Mouse (Mus musculus): ENCODE measurements around the gene Phgdh. TPM values are rescaled to one million over a fixed set of nuclear protein-coding genes. Genes with fewer than 3 reads are reported as not detected.
A peak's percentile ranks its signal among the peaks of the same experiment; 100 is the strongest.

Phgdh gene
- polyA plus RNA-seq, 1 experiment from 2014 or later: 494 TPM

DNA sequence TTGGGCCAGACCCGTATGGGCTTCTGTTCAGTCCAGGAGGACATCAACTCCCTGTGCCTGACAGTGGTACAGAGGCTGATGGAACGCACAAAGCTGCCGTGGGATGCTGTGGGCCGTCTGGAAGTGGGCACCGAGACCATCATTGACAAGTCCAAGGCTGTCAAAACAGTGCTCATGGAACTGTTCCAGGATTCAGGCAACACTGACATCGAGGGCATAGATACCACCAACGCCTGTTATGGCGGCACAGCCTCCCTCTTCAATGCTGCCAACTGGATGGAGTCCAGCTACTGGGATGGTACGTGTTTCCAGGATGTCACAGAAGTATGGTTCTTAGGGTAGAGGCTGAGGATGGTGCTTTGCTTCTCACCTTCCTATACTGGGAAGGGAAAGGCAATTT is 48.7 kb downstream of the Phgdh start:
- Histone ChIP-seq H3K27ac (ENCODE audit: low read depth, low read length) (no peak overlapping the region), H3K4me1 (ENCODE audit: control insufficient read depth, insufficient read depth, low read length) (no peaks in the 10 kb centered on the region), H3K9me3 (ENCODE audit: control insufficient read depth, low read length) (no peaks in the 10 kb centered on the region), H3K4me2 (replicated peaks; ENCODE audit: low read depth, low read length) (no peak overlapping the region), H3K36me3 (ENCODE audit: control insufficient read depth, insufficient read depth, low read length) (no peaks in the 10 kb centered on the region), H3K27me3 (ENCODE audit: control insufficient read depth, insufficient read depth, low read length) (no peaks in the 10 kb centered on the region), H3K4me3 (ENCODE audit: low read length) (no peak overlapping the region), H3K9ac (ENCODE audit: low read depth, low read length) (no peak overlapping the region)
- WGBS: 91% methylated on average over 9 of the region's 9 CpGs
- no peak for ATAC-seq (ENCODE audit: low FRiP score, low TSS enrichment)

GRCm38 (mm10) chr3:98283205-98283604 is 56.6 kb downstream of the Phgdh start:
- Histone ChIP-seq H3K4me2 (replicated peaks; ENCODE audit: low read depth, low read length) (no peak overlapping the region), H3K9me3 (ENCODE audit: control insufficient read depth, low read length) (no peaks in the 10 kb centered on the region), H3K4me3 (ENCODE audit: low read length) (no peak overlapping the region), H3K27me3 (ENCODE audit: control insufficient read depth, insufficient read depth, low read length) (no peaks in the 10 kb centered on the region), H3K4me1 (ENCODE audit: control insufficient read depth, insufficient read depth, low read length) (peaks cover 10% of the 10 kb centered on the region), H3K27ac (ENCODE audit: low read depth, low read length) (no peak overlapping the region), H3K9ac (ENCODE audit: low read depth, low read length) (no peak overlapping the region), H3K36me3 (ENCODE audit: control insufficient read depth, insufficient read depth, low read length) (no peaks in the 10 kb centered on the region)
- no peak for ATAC-seq (ENCODE audit: low FRiP score, low TSS enrichment)
- WGBS: 91% methylated on average over 5 of the region's 5 CpGs

DNA sequence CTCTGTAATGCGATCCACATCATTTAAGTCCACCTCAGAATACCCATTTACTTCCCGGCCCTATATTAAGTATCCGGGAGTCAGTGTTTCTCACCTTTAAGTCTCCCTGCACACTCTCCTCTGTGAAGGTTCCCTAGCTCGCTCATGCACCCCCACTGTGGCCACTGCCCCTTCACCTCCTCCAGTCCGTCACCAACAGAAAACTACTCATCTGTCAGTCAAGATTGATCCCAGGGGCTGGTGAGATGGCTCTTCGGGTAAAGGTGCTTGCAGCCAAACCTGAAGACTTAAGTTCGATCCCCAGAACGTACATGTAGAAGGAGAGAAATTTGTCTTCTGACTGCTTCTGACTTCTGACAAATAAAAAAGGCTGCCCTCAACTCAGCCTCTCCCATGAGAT is 57.4 kb downstream of the Phgdh start:
- H3K4me3 ChIP-seq (ENCODE audit: low read length): no peak overlapping the region
- H3K9me3 ChIP-seq (ENCODE audit: control insufficient read depth, low read length): no peaks in the 10 kb centered on the region
- peaks cover 10% of the 10 kb centered on the region for H3K4me1 ChIP-seq (ENCODE audit: control insufficient read depth, insufficient read depth, low read length)
- no peaks in the 10 kb centered on the region for H3K36me3 ChIP-seq (ENCODE audit: control insufficient read depth, insufficient read depth, low read length)
- no peaks in the 10 kb centered on the region for H3K27me3 ChIP-seq (ENCODE audit: control insufficient read depth, insufficient read depth, low read length)
- 93% methylated on average over 8 of the region's 8 CpGs for WGBS
- no peak overlapping the region for H3K9ac ChIP-seq (ENCODE audit: low read depth, low read length)
- no peak overlapping the region for H3K27ac ChIP-seq (ENCODE audit: low read depth, low read length)
- no peak overlapping the region for H3K4me2 ChIP-seq (replicated peaks; ENCODE audit: low read depth, low read length)
- ATAC-seq (ENCODE audit: low FRiP score, low TSS enrichment): no peak

GRCm38 (mm10) chr3:98280933-98281678 is 58.7 kb downstream of the Phgdh start:
- H3K36me3 ChIP-seq (ENCODE audit: control insufficient read depth, insufficient read depth, low read length): no peaks in the 10 kb centered on the region
- H3K4me2 ChIP-seq (replicated peaks; ENCODE audit: low read depth, low read length): no peak overlapping the region; the same call in 1 of the 2 replicates
- H3K27me3 ChIP-seq (ENCODE audit: control insufficient read depth, insufficient read depth, low read length): no peaks in the 10 kb centered on the region
- H3K27ac ChIP-seq (ENCODE audit: low read depth, low read length): no peak overlapping the region
- peaks cover 10% of the 10 kb centered on the region for H3K4me1 ChIP-seq (ENCODE audit: control insufficient read depth, insufficient read depth, low read length)
- WGBS: 37% methylated on average over 12 of the region's 12 CpGs
- no peak overlapping the region for H3K9ac ChIP-seq (ENCODE audit: low read depth, low read length)
- ATAC-seq (ENCODE audit: low FRiP score, low TSS enrichment): peak; percentile 79
- H3K4me3 ChIP-seq (ENCODE audit: low read length): no peak overlapping the region
- no peaks in the 10 kb centered on the region for H3K9me3 ChIP-seq (ENCODE audit: control insufficient read depth, low read length)

GRCm38 (mm10) chr3:98280204-98280932 is 59.4 kb downstream of the Phgdh start, which contains the start of gene Hmgcs2:
Hmgcs2 (plus strand) TSS chr3:98280435.
- no peaks in the 10 kb centered on the region for H3K27me3 ChIP-seq (ENCODE audit: control insufficient read depth, insufficient read depth, low read length)
- H3K4me3 ChIP-seq (ENCODE audit: low read length): no peak within 1 kb of the TSS
- peaks cover 10% of the 10 kb centered on the region for H3K4me1 ChIP-seq (ENCODE audit: control insufficient read depth, insufficient read depth, low read length)
- H3K4me2 ChIP-seq (replicated peaks; ENCODE audit: low read depth, low read length): no peak within 1 kb of the TSS; the same call in 1 of the 2 replicates
- H3K27ac ChIP-seq (ENCODE audit: low read depth, low read length): no peak within 1 kb of the TSS
- 66% methylated on average over 14 of the region's 14 CpGs for WGBS
- ATAC-seq (ENCODE audit: low FRiP score, low TSS enrichment): peak; percentile 58
- no peaks in the 10 kb centered on the region for H3K9me3 ChIP-seq (ENCODE audit: control insufficient read depth, low read length)
- H3K9ac ChIP-seq (ENCODE audit: low read depth, low read length): no peak within 1 kb of the TSS
- no peaks in the 10 kb centered on the region for H3K36me3 ChIP-seq (ENCODE audit: control insufficient read depth, insufficient read depth, low read length)

GRCm38 (mm10) chr3:98279682-98280081 is 60.1 kb downstream of the Phgdh start:
- ATAC-seq (ENCODE audit: low FRiP score, low TSS enrichment): no peak
- H3K36me3 ChIP-seq (ENCODE audit: control insufficient read depth, insufficient read depth, low read length): no peaks in the 10 kb centered on the region
- 38% methylated on average over 4 of the region's 4 CpGs for WGBS
- H3K27ac ChIP-seq (ENCODE audit: low read depth, low read length): no peak overlapping the region
- H3K4me2 ChIP-seq (replicated peaks; ENCODE audit: low read depth, low read length): no peak overlapping the region
- H3K9ac ChIP-seq (ENCODE audit: low read depth, low read length): no peak overlapping the region
- H3K4me3 ChIP-seq (ENCODE audit: low read length): no peak overlapping the region
- H3K9me3 ChIP-seq (ENCODE audit: control insufficient read depth, low read length): no peaks in the 10 kb centered on the region
- no peaks in the 10 kb centered on the region for H3K27me3 ChIP-seq (ENCODE audit: control insufficient read depth, insufficient read depth, low read length)
- H3K4me1 ChIP-seq (ENCODE audit: control insufficient read depth, insufficient read depth, low read length): peaks cover 10% of the 10 kb centered on the region

GRCm38 (mm10) chr3:98273623-98274398 is 66.0 kb downstream of the Phgdh start:
- Histone ChIP-seq H3K27ac (ENCODE audit: low read depth, low read length) (no peak overlapping the region), H3K27me3 (ENCODE audit: control insufficient read depth, insufficient read depth, low read length) (no peaks in the 10 kb centered on the region)
- ATAC-seq (ENCODE audit: low FRiP score, low TSS enrichment): peak; percentile 57

DNA sequence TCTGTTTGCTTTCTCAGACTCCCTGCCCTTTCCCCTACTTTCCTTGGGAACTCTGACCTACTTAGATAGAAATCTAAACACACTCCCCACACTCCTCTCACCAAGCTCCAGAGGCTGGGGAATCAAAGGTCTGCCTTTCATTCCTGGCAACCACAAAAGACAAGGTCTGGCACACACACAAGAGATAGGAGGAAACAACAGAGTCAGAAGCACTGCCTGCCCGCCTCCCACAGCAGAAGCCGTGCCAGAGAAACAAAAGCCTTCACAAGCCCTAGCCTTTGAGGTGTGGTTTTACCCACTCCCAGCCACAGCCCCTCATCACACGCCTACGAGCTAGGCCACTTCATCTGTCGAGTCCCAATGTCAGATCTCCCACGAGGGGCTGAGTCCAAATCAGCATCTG is 72.5 kb downstream of the Phgdh start:
- Histone ChIP-seq H3K9ac (ENCODE audit: low read depth, low read length) (no peak overlapping the region), H3K36me3 (ENCODE audit: control insufficient read depth, insufficient read depth, low read length) (no peaks in the 10 kb centered on the region), H3K4me2 (replicated peaks; ENCODE audit: low read depth, low read length) (peak overlapping the region; percentile 19; the same call in 1 of the 2 replicates), H3K27me3 (ENCODE audit: control insufficient read depth, insufficient read depth, low read length) (no peaks in the 10 kb centered on the region), H3K27ac (ENCODE audit: low read depth, low read length) (no peak overlapping the region), H3K4me1 (ENCODE audit: control insufficient read depth, insufficient read depth, low read length) (peaks cover 9% of the 10 kb centered on the region; the same call in 1 of the 2 replicates), H3K4me3 (ENCODE audit: low read length) (no peak overlapping the region), H3K9me3 (ENCODE audit: control insufficient read depth, low read length) (no peaks in the 10 kb centered on the region)
- ATAC-seq (ENCODE audit: low FRiP score, low TSS enrichment): peak; percentile 70
- 18% methylated on average over 6 of the region's 6 CpGs for whole genome bisulfite sequencing

More at GRCm38 (mm10) chr3:98273623-98274398, 66.0 kb downstream of the Phgdh start:
- Histone ChIP-seq H3K36me3 (ENCODE audit: control insufficient read depth, insufficient read depth, low read length) (no peaks in the 10 kb centered on the region), H3K4me1 (ENCODE audit: control insufficient read depth, insufficient read depth, low read length) (no peaks in the 10 kb centered on the region), H3K9me3 (ENCODE audit: control insufficient read depth, low read length) (no peaks in the 10 kb centered on the region), H3K4me2 (replicated peaks; ENCODE audit: low read depth, low read length) (no peak overlapping the region), H3K4me3 (ENCODE audit: low read length) (no peak overlapping the region), H3K9ac (ENCODE audit: low read depth, low read length) (no peak overlapping the region)
- 50% methylated on average over 11 of the region's 11 CpGs for WGBS

Data from kidney, embryonic 14.5 days (tissue).